Mouse (Mus musculus) midbrain, embryonic 13.5 days (tissue): ENCODE results near the gene Ccdc57. TPM values are rescaled to one million over a fixed set of nuclear protein-coding genes. Genes with fewer than 3 reads are reported as not detected.
A peak's percentile ranks its signal among the peaks of the same experiment; 100 is the strongest.
"Not testable (repeated sequence)": the region's sequence is repeated elsewhere in the genome, so short reads cannot be mapped to it uniquely, and the experiment has no call there.

ENCODE experiments used
- ATAC-seq: fragments of 200-750 bp; cut with Nextera tagmentation; 2 replicates; pipeline ENCODE4 v1.8.0; 2017; ENCODE audit warnings: mild to moderate bottlenecking, moderate TSS enrichment, moderate library complexity
- H3K27ac ChIP-seq: fragments of 300-500 bp; sonication (generic); 2 replicates; pipeline ENCODE4 v1.5.1; 2015; ENCODE audit warnings: inconsistent platforms, mild to moderate bottlenecking, moderate library complexity
- H3K27me3 ChIP-seq: fragments of 300-500 bp; sonication (generic); 2 replicates; pipeline ENCODE4 v1.6.1; 2015; ENCODE audit warnings: mild to moderate bottlenecking, inconsistent platforms
- H3K36me3 ChIP-seq: fragments of 300-500 bp; sonication (generic); 2 replicates; pipeline ENCODE4 v1.6.1; 2015; ENCODE audit warnings: mild to moderate bottlenecking, inconsistent platforms
- H3K4me1 ChIP-seq: fragments of 300-500 bp; sonication (generic); replicated peaks from 2 replicates; pipeline ENCODE4 v1.6.1; 2015; ENCODE audit warnings: inconsistent platforms
- H3K4me2 ChIP-seq: fragments of 300-500 bp; sonication (generic); replicated peaks from 2 replicates; pipeline ENCODE4 v1.6.1; 2015; ENCODE audit warnings: moderate library complexity, mild to moderate bottlenecking, inconsistent platforms
- H3K4me3 ChIP-seq: fragments of 300-500 bp; sonication (generic); replicated peaks from 2 replicates; pipeline ENCODE4 v1.5.1; 2015; ENCODE audit warnings: mild to moderate bottlenecking, inconsistent platforms
- H3K9ac ChIP-seq: fragments of 300-500 bp; sonication (generic); replicated peaks from 2 replicates; pipeline ENCODE4 v1.6.1; 2015; ENCODE audit warnings: mild to moderate bottlenecking, inconsistent platforms
- H3K9me3 ChIP-seq: fragments of 300-500 bp; sonication (generic); 2 replicates; pipeline ENCODE4 v1.6.1; 2016; ENCODE audit warnings: mild to moderate bottlenecking, inconsistent platforms
- WGBS: fragments of 180-500 bp; shearing (Covaris S2); methylation state at CpG from one replicate; pipeline ENCODE4 v1.1.7; 2015; 5-methylcytosine and 5-hydroxymethylcytosine counted together
- polyA plus RNA-seq: library from polyadenylated mRNA; unstranded; fragments of >200 nt; fragmentation: Nextera tagmentation; extraction: Ambion mirVana; gene quantifications from 2 replicates; pipeline ENCODE4 v1.2.1, GENCODE M21; 2015

Gene Ccdc57
- polyA plus RNA-seq, 1 experiment from 2014 or later: 5.2 TPM

GRCm38 (mm10) chr11:120783426-120784063 is 149.1 kb downstream of the Ccdc57 start:
- H3K27me3 ChIP-seq: no peaks in the 10 kb centered on the region
- peak overlapping the region; percentile 79 for H3K27ac ChIP-seq
- H3K4me3 ChIP-seq: peak overlapping the region; percentile 99
- H3K4me2 ChIP-seq: peak overlapping the region; percentile 100
- peak overlapping the region; percentile 95 for H3K9ac ChIP-seq
- ATAC-seq: peak; percentile 55
- no peaks in the 10 kb centered on the region for H3K9me3 ChIP-seq
- H3K36me3 ChIP-seq: peaks cover 58% of the 10 kb centered on the region
- H3K4me1 ChIP-seq: peaks cover 30% of the 10 kb centered on the region
- WGBS: 1% methylated on average over 42 of the region's 42 CpGs

GRCm38 (mm10) chr11:120781361-120781760 is 151.3 kb downstream of the Ccdc57 start:
- not testable (repeated sequence) for ATAC-seq
- 95% methylated on average over 6 of the region's 6 CpGs for WGBS
- H3K4me1 ChIP-seq: peaks cover 41% of the 10 kb centered on the region

DNA sequence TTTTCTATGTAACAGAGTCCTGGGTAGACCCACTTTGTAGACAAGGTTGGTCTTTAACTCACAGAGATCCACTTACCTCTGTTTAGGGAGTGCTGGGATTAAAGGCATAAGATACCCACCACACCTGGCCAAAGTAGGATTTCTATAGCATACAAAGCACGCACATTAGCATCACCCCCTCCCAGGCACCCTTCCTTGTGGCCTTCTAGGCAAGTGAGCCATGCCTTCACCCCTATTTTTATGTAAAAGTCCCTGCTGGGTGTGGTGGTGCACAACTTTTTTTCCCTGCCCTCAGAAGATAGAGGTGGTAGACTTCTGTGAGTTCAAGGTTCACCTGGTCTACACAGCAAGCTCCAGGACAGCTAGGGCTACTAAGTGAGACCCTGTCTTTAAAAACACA is 152.8 kb downstream of the Ccdc57 start:
- Histone ChIP-seq H3K4me2 (no peak overlapping the region), H3K9me3 (no peaks in the 10 kb centered on the region), H3K4me3 (no peak overlapping the region), H3K27ac (no peak overlapping the region), H3K9ac (no peak overlapping the region), H3K36me3 (peaks cover 29% of the 10 kb centered on the region), H3K27me3 (no peaks in the 10 kb centered on the region), H3K4me1 (peaks cover 30% of the 10 kb centered on the region)
- ATAC-seq: no peak
- 73% methylated on average over 1 of the region's 1 CpGs for WGBS

More at GRCm38 (mm10) chr11:120781361-120781760, 151.3 kb downstream of the Ccdc57 start:
- not testable (repeated sequence) for H3K4me2 ChIP-seq, H3K9me3 ChIP-seq, H3K4me3 ChIP-seq, H3K27ac ChIP-seq, H3K9ac ChIP-seq, H3K27me3 ChIP-seq
- H3K36me3 ChIP-seq: peaks cover 37% of the 10 kb centered on the region

DNA sequence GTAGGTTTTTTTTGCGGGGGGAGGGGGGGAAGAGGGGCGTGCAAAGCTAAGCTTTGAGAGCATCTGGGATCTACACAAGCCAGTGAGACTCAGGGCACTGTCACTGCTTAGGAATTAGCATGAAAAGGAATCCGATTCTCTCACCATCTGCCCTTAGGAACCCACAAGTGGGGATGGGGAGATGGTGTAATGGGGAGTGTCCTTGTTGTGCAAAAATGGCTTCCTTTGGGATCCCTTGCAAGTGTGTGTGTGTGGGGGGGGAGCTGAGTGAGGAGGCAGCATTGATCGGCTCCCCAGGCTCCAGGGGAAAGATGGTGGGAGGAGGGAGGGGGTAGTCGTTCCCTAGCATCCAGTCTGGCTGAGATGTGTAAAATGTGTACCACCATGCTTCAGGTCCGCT is 155.5 kb downstream of the Ccdc57 start:
- H3K9me3 ChIP-seq: no peaks in the 10 kb centered on the region
- no peaks in the 10 kb centered on the region for H3K27me3 ChIP-seq
- peaks cover 22% of the 10 kb centered on the region for H3K36me3 ChIP-seq
- no peak overlapping the region for H3K9ac ChIP-seq
- ATAC-seq: no peak
- no peak overlapping the region for H3K27ac ChIP-seq
- H3K4me2 ChIP-seq: no peak overlapping the region
- peaks cover 13% of the 10 kb centered on the region; the same call in 1 of the 2 replicates for H3K4me1 ChIP-seq
- 28% methylated on average over 6 of the region's 6 CpGs for WGBS
- H3K4me3 ChIP-seq: no peak overlapping the region

Other genes starting within 250 kb of the Ccdc57 start
- 99.9 and 112 TPM in 2 replicates for gene Cenpx, start 219.1 kb downstream of the Ccdc57 start, polyA plus RNA-seq
- 60.6 and 71.8 TPM in 2 replicates for gene Lrrc45, start 218.9 kb downstream of the Ccdc57 start, polyA plus RNA-seq
- 206 and 218 TPM in 2 replicates for gene Rac3, start 211.4 kb downstream of the Ccdc57 start, polyA plus RNA-seq
- 6.5 and 7.3 TPM in 2 replicates for gene Dcxr, start 205.6 kb downstream of the Ccdc57 start, polyA plus RNA-seq
- 0.32 and 0.38 TPM in 2 replicates for gene Cbr2, start 200.8 kb downstream of the Ccdc57 start, polyA plus RNA-seq
- gene Hmga1b, start 170.1 kb downstream of the Ccdc57 start, polyA plus RNA-seq: 2.7 and 3.1 TPM in 2 replicates
- gene Rfng, start 148.7 kb downstream of the Ccdc57 start, polyA plus RNA-seq: 84.6 TPM in 2 replicates
- 268 and 273 TPM in 2 replicates for gene Gps1, start 148.6 kb downstream of the Ccdc57 start, polyA plus RNA-seq
- 51.4 and 55.7 TPM in 2 replicates for gene Dus1l, start 136.5 kb downstream of the Ccdc57 start, polyA plus RNA-seq
- 83.6 and 89.2 TPM in 2 replicates for gene Fasn, start 108.3 kb downstream of the Ccdc57 start, polyA plus RNA-seq
- 10.1 and 14.0 TPM in 2 replicates for gene Slc16a3, start 15.6 kb upstream of the Ccdc57 start, polyA plus RNA-seq
- gene Csnk1d, start 58.5 kb upstream of the Ccdc57 start, polyA plus RNA-seq: 152 and 161 TPM in 2 replicates
- 0.50 TPM in 1 of 2 replicates, not detected in the other for gene Cd7, start 106.5 kb upstream of the Ccdc57 start, polyA plus RNA-seq
- not detected in 2 replicates for gene Sectm1b, start 130.7 kb upstream of the Ccdc57 start, polyA plus RNA-seq
- gene Sectm1a, start 148.3 kb upstream of the Ccdc57 start, polyA plus RNA-seq: not detected in 2 replicates
- not detected in 2 replicates for gene Tex19.2, start 185.8 kb upstream of the Ccdc57 start, polyA plus RNA-seq
- not detected in 2 replicates for gene Tex19.1, start 213.3 kb upstream of the Ccdc57 start, polyA plus RNA-seq
- 0.15 and 0.22 TPM in 2 replicates for gene Uts2r, start 227.4 kb upstream of the Ccdc57 start, polyA plus RNA-seq